8 mouse cellular contexts compared by ENCODE assay signal in the genomic region with DNA sequence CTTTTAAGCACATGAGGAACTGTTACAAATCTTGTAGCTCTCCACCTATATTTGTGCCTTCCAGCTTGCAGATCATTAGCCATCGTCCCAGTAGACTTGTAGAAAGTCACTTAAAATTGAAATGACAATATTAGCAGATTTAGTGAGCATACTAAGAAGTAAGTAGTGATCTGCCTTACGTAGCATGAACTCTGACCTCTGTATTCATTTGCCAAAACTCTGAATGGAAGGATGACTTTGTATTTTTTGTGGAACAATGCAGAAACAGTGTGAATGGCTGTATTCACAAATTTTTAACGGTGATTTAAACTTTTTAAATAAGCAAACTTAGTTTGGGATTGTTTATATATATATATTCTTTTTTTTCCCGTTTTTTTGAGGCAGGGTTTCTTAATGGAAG. TPM values are rescaled to one million over a fixed set of nuclear protein-coding genes. Genes with fewer than 3 reads are reported as not detected.
DNase-seq lines count a peak whose midpoint lies in the region; ATAC-seq lines count a peak whose summit lies in the region.

No protein-coding gene starts in this region.

- H3K27me3 ChIP-seq in heart, embryonic 15.5 days: no peaks in the 10 kb centered on the region
- H3K27me3 ChIP-seq in hindbrain, embryonic 13.5 days: no peaks in the 10 kb centered on the region
- H3K27me3 ChIP-seq in midbrain, embryonic 12.5 days: no peaks in the 10 kb centered on the region

- H3K4me1 ChIP-seq in heart, embryonic 15.5 days (replicated peaks): peaks cover 15% of the 10 kb centered on the region
- H3K4me1 ChIP-seq in hindbrain, embryonic 13.5 days (replicated peaks): peaks cover 27% of the 10 kb centered on the region
- peaks cover 20% of the 10 kb centered on the region for H3K4me1 ChIP-seq in midbrain, embryonic 12.5 days

- H3K9me3 ChIP-seq in heart, embryonic 15.5 days (replicated peaks): no peaks in the 10 kb centered on the region
- H3K9me3 ChIP-seq in hindbrain, embryonic 13.5 days: no peaks in the 10 kb centered on the region
- no peaks in the 10 kb centered on the region for H3K9me3 ChIP-seq in midbrain, embryonic 12.5 days

- H3K36me3 ChIP-seq in heart, embryonic 15.5 days: no peaks in the 10 kb centered on the region
- H3K36me3 ChIP-seq in hindbrain, embryonic 13.5 days: no peaks in the 10 kb centered on the region
- no peaks in the 10 kb centered on the region for H3K36me3 ChIP-seq in midbrain, embryonic 12.5 days

- no peak for DNase-seq in heart, adult 9 months (ENCODE audit: low spot score in 2 of 2)
- DNase-seq in NIH3T3 (ENCODE audit: low read depth): peak; percentile 21
- DNase-seq in urinary bladder, postnatal 14 days (ENCODE audit: low spot score): no peak
- DNase-seq in adrenal gland, adult 8-10 months: no peak
- DNase-seq in layer of hippocampus, adult 9-10 months (ENCODE audit: low spot score): no peak

- 46% methylated on average over 4 of the region's 4 CpGs for WGBS in heart, embryonic 15.5 days
- WGBS in hindbrain, embryonic 13.5 days: 15% methylated on average over 4 of the region's 4 CpGs
- 20% methylated on average over 4 of the region's 4 CpGs for WGBS in midbrain, embryonic 12.5 days

- H3K27ac ChIP-seq in heart, embryonic 15.5 days: no peak overlapping the region
- no peak overlapping the region for H3K27ac ChIP-seq in hindbrain, embryonic 13.5 days
- no peak overlapping the region for H3K27ac ChIP-seq in midbrain, embryonic 12.5 days (replicated peaks)

- peak overlapping the region; percentile 54 for H3K4me2 ChIP-seq in heart, embryonic 15.5 days
- H3K4me2 ChIP-seq in hindbrain, embryonic 13.5 days: peak overlapping the region; percentile 55
- peak overlapping the region; percentile 51 for H3K4me2 ChIP-seq in midbrain, embryonic 12.5 days (replicated peaks)

- peak overlapping the region; percentile 24 for H3K4me3 ChIP-seq in heart, embryonic 15.5 days
- H3K4me3 ChIP-seq in hindbrain, embryonic 13.5 days: peak overlapping the region; percentile 28
- peak overlapping the region; percentile 26; the same call in 1 of the 2 replicates for H3K4me3 ChIP-seq in midbrain, embryonic 12.5 days

- ATAC-seq in heart, embryonic 15.5 days (replicated peaks; ENCODE audit: insufficient number of reproducible peaks, insufficient read depth, low FRiP score, low read depth): no peak
- ATAC-seq in hindbrain, embryonic 13.5 days (ENCODE audit: low FRiP score): no peak
- no peak for ATAC-seq in midbrain, embryonic 12.5 days (ENCODE audit: low FRiP score, low read depth)

- H3K9ac ChIP-seq in heart, embryonic 15.5 days: 0 out of 2 replicates have a peak overlapping the region, but pooled peaks have one; percentile 25
- peak overlapping the region; percentile 55; the same call in 1 of the 2 replicates for H3K9ac ChIP-seq in hindbrain, embryonic 13.5 days
- H3K9ac ChIP-seq in midbrain, embryonic 12.5 days (replicated peaks): 0 out of 2 replicates have a peak overlapping the region, but pooled peaks have one; percentile 28

RNA-seq across cellular contexts. Expression of gene Ube2k, which starts 1.8 kb away (rescaled TPM):
- polyA plus RNA-seq in heart, embryonic 15.5 days (2015; fragmentation: Nextera tagmentation; extraction: Ambion mirVana): 121 and 129 TPM in 2 replicates
- polyA plus RNA-seq in hindbrain, embryonic 13.5 days (2015; fragmentation: Nextera tagmentation; extraction: Ambion mirVana): 215 and 216 TPM in 2 replicates
- 175 and 178 TPM in 2 replicates for polyA plus RNA-seq in midbrain, embryonic 12.5 days (2016; fragmentation: Nextera tagmentation; extraction: Ambion mirVana)
- 10 to 100 TPM; 65.6 to 84.9 (median 75.1) TPM for total RNA-seq in adrenal gland, adult 8-10 months (2022)

RNA-seq across cellular contexts. Expression of gene Smim14, which starts 1.8 kb away (rescaled TPM):
- polyA plus RNA-seq in heart, embryonic 15.5 days (2015; fragmentation: Nextera tagmentation; extraction: Ambion mirVana): 112 and 113 TPM in 2 replicates
- polyA plus RNA-seq in hindbrain, embryonic 13.5 days (2015; fragmentation: Nextera tagmentation; extraction: Ambion mirVana): 189 and 195 TPM in 2 replicates
- polyA plus RNA-seq in midbrain, embryonic 12.5 days (2016; fragmentation: Nextera tagmentation; extraction: Ambion mirVana): 117 and 118 TPM in 2 replicates
- total RNA-seq in adrenal gland, adult 8-10 months (2022): 100 to 1,000 TPM; 187 to 201 (median 193) TPM

RNA-seq across cellular contexts. Expression of gene Gm43552, which starts 46.2 kb away (rescaled TPM):
- 0.92 and 1.1 TPM in 2 replicates for polyA plus RNA-seq in heart, embryonic 15.5 days (2015; fragmentation: Nextera tagmentation; extraction: Ambion mirVana)
- polyA plus RNA-seq in hindbrain, embryonic 13.5 days (2015; fragmentation: Nextera tagmentation; extraction: Ambion mirVana): 2.7 TPM in 1 of 2 replicates, not detected in the other
- not detected in 2 replicates for polyA plus RNA-seq in midbrain, embryonic 12.5 days (2016; fragmentation: Nextera tagmentation; extraction: Ambion mirVana)
- total RNA-seq in adrenal gland, adult 8-10 months (2022): 10 to 100 TPM in 1 of 4 experiments, 1 to 10 TPM in 2, not detected in 1; 3.6 to 12.4 (median 6.2) TPM
